Mouse (Mus musculus) CD4-positive helper T cell, adult 2 months (primary cell): ENCODE results near the gene Plac1.
"Not testable (repeated sequence)": the region's sequence is repeated elsewhere in the genome, so short reads cannot be mapped to it uniquely, and the experiment has no call there.

ENCODE experiments used
- DNase-seq: peaks from one replicate; pipeline ENCODE4 v3.0.0-alpha.2; 2012; ENCODE audit warnings: low read depth, missing footprints, low spot score

Gene Plac1

DNA sequence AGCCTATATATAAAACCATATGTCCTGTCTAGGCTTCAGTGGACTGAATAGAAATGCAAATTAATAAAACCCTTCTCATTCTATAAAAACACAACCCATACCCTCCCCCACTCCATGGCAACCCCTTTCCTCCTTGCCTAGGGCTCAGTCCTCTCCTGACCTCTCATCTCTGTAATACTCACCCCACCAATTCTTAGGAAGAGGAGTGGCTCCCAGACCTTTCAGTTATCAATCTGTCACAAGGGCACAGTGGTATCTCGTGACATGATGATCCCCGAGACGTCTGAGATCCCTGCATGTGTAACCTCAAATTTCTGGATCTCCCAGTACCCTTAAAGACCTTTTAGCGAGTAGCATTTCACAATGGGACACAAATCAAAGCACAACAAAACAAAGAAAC lies 190.7 kb downstream of the Plac1 start:
- no peak for DNase-seq

DNA sequence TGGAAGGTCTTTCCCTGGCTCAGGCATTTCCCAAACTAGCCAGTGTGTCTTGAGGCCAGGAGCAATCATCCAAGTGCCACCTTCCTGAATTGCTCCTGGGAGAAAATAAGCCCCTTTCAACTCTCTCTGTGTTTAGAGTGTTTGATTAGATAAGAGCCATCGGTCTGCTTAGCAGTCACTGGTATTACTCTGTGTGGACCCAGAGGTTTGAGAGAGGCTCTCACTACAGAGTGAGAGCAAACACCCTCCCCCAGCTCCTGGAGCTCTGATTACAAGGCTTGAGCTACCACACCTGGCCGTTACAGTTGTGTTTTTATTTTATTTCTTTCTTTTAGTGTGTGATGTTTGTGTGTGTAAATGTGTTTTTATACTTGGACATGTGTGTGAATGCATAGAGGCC lies 193.0 kb downstream of the Plac1 start:
- DNase-seq: no peak

DNA sequence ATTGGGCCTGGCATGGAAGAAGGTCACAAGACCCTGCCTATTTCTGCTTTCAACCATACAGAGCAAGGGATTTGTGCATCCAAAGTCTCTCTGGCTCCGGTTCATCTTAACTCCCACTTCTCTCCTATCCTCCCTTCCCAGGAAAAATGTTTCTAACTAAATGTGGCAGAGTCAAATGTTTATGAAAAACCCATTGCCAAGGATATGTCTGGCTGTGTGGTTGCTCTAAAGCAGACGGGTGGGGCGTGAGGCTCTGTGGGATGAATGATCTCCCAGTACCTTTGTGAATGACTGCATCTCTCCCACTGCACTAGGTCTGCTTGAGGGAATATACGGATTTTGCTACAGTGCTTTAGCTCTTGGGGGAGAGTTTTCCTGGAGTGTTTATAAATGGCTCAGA lies 193.9 kb downstream of the Plac1 start:
- no peak for DNase-seq

DNA sequence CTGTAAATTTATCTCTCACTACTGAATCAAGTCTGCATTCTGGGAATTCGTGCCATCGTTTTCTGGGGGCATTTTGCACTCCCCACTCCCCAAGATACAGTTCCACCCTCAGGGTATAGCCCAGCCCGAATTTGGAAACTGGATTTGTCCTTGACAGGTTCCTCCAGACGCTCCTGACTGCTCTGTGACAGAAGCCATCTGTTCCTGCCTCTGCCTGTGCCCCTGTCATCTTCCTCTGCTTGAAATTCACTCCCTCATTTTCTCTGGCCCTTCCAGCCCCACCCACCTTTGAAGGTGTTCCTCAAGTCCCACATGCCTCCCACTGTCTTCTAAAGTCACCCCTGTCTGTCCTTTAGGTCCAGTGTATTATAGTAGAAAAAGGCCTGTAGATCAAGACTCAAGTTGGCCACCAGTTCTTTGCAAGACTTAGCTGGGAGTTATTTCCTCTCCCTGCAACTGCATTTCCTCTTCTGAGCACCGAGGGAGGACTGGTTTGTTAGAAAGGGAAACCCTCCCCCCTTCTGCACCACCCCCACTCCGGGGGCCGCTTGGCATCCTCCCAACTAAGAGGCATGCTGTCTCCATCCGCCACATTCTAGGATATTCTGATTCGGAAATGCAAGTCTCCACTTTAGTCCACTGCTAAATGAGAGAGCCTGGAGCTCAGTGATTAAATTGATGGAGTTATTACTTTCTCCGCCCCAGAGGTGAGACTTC lies 194.6 kb downstream of the Plac1 start:
- no peak for DNase-seq

DNA sequence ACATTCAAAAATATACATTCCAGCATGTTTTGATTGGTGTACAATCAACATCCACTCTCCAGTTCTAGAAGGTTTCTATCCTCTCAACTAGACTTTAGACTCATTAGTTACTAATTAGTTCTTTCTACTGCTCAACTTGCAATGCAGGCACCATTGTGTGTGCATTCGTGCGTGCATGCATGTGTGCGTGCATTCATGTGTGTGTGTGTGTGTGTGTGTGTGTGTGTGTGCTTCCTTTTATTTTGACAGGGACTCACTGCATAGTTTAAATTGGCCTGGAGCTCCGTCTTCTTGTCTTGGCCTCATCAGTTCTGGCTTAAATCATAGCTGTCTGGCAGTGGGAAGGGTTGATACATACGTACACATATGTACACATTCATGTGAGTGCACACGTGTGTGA lies 198.9 kb downstream of the Plac1 start:
- DNase-seq: no peak

DNA sequence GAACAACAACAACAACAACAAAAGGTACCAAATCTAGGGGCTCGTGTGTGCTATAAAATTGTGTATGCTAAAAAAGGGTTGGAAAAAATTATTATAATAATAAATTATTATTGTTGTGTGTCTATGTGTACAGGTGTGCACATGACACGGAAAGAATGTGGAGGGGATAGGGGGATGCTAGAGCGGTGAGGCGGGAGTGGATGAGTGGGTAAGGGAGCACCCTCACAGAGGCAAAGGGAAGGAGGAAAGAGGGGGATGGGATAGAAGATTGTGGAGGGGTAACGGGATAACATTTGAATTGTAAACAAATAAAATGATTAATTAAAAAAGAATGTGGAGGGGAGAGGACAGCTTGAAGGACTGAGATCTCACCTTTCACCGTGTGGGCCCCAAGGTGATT lies 199.8 kb downstream of the Plac1 start:
- DNase-seq: no peak

DNA sequence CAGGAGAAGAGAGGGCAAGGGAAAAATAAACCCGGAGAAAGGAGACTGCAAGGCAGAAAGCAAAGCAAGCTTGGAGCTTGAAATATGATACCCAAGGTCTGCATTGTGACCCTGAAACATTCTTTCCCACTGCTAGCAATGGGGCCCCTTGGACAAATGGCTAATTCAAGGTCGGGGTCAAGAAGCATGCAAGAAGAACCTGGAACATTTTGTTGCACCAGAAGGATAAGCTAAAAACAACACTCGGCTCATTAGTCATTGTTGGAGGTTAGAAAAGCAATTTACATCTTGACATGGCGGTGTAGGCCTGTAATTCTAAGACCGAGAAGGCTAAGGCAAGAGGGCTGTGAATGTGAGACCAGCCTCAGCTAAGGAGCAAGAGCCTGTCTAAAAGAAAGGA lies 200.3 kb downstream of the Plac1 start:
- DNase-seq: no peak

DNA sequence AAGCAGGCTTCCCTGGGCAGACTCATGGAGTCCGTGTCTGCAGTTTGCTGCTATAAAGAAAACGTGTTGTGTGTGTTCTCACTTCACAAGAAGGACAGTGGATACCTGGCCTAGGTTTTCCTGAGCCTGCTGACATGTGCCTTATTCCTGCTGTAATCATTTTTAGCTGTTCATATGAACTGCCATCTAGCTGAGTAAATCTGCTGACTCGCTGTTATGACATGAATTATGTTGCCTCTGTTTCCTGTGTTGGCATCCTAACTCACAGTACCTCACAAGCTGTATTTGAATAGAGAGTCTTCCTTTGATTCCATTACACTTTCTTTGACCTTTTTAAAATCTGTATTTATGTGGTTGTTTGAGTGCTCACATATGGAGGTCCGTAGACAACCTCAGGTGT lies 201.7 kb downstream of the Plac1 start:
- no peak for DNase-seq

DNA sequence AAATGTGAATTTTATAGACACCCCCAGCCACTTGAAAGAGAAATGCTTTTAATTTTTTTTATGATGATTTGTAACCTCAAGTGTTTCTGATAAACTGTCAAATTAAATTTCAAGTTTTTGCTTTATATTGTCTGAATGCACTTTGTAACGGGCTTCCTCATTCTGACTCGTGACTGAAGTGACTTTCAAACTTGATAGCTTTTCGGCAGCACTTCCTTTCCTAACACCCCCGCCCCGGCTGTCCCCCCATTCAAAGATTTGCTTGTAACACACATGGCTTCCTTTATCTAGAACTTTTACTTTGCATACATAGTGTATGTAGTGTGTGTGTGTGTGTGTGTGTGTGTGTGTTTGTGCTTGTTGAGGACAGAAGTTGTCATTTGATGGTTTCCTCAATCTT lies 210.4 kb downstream of the Plac1 start:
- DNase-seq: no peak

DNA sequence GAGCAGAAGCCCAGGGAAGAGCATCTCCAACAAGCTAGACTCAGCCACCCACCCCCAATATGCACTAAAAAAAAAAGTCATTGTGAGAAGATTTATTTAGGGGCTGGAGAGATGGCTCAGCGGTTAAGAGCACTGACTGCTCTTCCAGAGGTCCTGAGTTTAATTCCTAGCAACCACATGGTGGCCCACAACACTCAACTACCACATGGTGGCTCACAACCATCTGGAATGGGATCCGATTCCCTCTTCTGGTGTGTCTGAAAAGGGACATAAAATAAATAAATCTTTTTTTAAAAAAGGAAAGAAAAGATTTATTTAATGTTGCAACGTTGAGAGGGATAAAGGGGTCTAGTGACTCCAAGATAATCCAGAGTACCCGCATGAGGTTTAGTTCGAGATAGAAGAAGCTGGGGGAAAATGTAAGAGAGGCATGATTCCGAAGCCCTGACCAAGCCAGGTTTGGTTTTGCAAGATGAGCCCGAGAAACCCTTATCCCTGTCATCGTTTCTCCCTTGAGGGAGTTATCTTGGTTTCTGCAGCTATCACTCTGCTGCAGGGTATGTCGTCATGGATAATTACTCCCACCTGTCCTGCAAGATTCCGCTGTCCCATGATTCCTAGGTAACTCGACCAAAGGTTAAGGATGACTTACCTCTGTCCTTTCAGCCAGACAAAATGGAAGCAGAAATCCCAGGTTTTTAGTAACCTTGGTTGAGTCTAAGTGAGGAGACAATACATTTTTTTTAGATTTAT lies 214.3 kb downstream of the Plac1 start:
- DNase-seq: no peak

DNA sequence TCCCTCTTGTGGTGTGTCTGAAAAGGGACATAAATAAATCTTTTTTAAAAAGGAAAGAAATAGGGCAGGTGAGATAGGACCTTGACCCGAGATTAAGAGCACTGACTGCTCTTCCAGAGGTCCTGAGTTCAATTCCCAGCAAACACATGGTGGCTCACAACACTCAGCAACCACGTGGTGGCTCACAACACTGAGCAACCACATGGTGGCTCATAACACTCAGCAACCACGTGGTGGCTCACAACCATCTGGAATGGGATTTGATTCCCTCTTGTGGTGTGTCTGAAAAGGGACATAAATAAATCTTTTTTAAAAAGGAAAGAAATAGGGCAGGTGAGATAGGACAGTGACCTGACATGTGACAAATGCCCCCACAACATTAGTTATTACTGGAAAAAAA lies 215.6 kb downstream of the Plac1 start:
- DNase-seq: not testable (repeated sequence)

DNA sequence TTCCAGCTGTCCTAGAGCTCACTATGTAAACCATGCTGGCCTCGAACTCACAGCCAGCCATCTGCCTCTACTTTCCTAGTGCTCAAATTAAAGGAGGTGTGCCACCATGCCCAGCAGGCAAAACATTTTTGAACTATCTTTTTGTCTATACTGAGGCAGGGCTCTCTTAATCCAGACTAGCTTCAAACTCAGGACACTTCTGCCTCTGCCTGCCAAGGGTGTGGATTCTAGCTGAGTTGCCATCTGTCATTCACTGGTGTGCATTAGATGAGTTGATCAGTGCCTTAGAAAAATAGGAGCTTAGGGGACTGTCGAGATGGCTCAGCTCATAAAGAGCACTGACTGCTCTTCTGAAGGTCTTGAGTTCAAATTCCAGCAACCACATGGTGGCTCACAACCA lies 216.9 kb downstream of the Plac1 start:
- DNase-seq: no peak
